Mouse (Mus musculus): ENCODE measurements around the gene Limk1.

GRCm38 (mm10) chr5:134615380-134615779, 73.0 kb downstream of the Limk1 start:
- TF ChIP-seq CTCF (IDR thresholded peaks at IDR 0.05; ENCODE audit: low read depth) (no peak), EP300 (IDR thresholded peaks at IDR 0.05; ENCODE audit: low read depth) (no peak)
